Mouse (Mus musculus) kidney, postnatal 14 days (tissue): Measurements from ENCODE around the gene Rbm20.
"Not testable (repeated sequence)": the region's sequence is repeated elsewhere in the genome, so short reads cannot be mapped to it uniquely, and the experiment has no call there.

ENCODE experiments used
- DNase-seq: peaks from one replicate; pipeline ENCODE4 v3.0.0; 2022; ENCODE audit warnings: mixed read lengths

Gene Rbm20

DNA sequence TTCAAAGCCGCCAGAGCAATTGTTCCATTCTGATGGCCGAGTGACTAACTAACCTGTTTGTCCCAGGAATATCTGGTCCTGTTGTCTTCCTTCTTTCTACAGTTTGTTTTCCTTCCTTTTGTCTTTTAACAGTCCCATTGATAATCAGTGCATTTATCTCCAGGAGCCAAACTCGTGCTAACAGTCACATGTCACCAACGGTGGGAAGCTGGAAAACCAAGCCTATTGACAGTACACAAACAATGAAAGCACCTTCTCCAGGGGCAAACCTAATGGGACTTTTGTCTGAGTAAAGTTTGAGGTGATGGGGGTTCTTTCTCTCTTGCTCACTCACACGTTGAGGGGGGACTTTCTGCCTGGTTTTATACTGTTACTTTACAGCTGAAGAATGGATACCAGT, 213.2 kb downstream of the Rbm20 start:
- DNase-seq, result no peak

- peak; percentile 38 for DNase-seq
Observed at GRCm38 (mm10) chr19:53890781-53891251, 213.7 kb downstream of the Rbm20 start.

DNA sequence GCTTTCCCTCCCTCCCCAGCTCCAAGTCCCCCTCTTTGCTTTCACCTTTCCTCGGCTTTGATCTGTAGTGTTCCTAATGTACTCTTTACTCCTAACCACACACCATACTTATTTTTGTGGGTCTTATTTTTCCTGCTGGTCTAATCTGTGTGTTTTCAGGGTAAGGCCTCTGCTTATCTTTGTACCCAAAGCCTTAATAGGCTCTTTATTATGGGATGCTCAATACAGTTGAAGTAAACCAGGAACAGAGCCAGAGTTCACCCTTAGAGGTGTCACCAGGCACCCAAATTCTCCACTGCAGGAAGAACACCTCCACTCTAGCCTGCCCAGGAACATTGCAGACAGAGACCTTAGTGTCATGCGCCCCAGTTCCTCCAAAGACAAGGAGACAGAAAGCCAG, 214.5 kb downstream of the Rbm20 start:
- no peak for DNase-seq

DNA sequence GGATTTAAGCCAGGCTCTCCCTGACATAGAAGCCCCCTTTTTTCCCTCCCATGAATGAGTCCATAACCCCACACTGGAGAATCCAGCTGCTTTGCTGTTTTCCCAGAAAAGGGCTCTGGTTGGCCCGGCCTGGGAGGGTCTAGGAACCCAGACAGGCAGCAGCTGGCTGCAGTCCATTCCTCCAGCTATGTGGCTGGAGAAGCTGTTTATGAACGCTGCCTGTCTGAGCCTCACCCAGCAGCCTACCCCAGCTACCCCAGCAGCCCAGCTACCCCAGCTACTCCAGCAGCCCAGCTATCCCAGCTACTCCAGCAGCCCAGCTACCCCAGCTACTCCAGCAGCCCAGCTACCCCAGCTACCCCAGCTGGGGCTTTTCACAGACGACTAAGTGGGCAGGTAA, 215.0 kb downstream of the Rbm20 start, which contains the start of gene Pdcd4:
TSS of gene Pdcd4 (plus strand) at position 171 of the 400 bp plus-strand sequence.
- DNase-seq, result peak; percentile 48

DNA sequence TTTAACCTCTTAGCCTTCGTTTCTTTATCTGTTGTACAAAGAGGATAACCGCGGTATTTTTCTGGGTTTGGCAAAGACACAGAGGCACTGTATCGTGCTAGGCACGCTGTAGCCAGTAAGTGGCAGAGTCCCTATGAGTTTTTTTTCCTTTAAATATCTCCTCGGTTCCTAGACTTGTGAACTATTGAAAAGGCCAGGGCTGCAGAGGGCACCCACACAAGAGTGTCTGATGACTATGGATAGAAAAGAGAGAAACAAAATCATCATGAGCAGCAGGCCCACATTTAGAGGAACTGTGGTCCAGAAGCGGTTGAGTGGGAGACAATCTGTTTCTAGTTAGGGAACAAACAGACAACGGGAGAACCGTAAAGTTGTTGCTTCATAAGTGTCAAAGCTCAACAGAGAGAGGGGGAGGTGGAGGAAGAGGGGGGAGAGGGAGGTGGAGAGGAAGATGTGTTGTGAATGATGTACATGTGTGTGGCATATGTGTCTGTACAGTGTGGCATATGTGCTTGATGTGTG, 215.8 kb downstream of the Rbm20 start:
- no peak for DNase-seq

DNA sequence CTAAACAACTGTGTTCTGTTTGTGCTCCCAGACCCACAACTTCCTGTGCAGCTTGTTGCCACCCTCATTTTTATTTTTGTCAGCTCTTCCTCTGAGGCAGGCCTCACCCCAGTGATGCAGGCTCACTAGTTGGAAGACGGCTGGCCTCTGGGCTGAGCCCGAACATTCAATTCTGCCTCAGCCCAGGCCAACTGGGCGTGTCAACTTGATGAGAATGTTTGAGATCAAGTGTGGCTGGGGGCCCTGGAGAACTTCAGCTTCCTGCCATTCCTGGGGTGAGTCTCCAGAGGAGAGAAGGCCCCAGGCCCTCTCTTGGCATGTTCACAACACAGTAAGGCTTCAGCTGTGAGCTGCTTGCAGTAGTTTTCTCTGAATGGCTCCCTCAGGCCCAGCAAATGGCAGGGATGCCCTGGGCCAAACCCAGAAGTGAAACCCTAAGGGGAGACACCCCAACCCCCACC, 216.6 kb downstream of the Rbm20 start:
- peak; percentile 40 for DNase-seq

DNA sequence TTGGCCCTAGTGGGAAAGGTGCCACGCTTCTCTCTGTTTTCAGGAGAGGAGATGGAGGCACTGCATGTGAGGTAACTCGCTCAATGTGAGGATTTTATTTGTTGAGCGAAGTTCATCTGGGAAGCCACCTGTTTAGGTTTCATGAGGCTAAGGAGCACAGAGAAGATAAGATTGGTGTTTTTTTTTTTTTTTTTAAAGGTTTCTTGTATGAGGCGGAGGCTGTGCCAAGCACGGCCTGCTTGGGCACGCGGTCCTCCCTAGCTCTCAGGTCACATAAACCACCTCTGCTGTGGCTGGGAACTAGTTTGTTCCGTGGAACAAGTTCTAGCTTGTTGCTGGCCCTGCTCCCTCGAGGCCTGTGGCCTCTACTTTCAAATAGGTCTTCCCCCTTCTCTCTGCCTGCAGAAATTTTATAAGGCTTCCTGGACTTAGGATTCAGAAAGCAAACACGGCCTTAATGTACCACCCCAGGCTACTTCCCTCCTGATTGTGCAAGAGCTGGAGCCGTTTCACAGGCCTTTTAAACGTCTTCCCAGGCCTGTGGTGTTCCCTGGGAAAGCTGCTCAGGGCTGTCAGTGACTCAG, 217.5 kb downstream of the Rbm20 start:
- peak; percentile 34 for DNase-seq

DNA sequence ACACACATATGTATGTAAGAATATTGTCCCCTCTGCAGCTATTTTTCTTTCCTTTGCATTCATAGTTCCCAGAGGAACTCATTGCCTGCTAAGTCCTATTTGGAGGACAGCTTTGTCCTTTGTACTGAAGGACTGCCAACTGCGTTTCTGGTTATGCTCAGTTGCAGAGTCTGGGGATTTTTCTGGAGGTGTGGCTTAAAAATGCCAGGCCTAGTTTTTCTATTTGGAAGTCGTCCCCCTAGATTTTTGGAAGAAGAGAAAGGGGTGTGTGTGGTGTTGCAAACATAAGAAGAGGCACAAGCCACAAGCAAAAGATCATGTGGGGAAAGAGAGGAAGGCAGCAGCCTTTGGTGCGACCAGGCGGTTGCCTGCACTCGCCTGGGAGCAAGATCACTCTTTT, 220.9 kb downstream of the Rbm20 start:
- DNase-seq, result no peak

DNA sequence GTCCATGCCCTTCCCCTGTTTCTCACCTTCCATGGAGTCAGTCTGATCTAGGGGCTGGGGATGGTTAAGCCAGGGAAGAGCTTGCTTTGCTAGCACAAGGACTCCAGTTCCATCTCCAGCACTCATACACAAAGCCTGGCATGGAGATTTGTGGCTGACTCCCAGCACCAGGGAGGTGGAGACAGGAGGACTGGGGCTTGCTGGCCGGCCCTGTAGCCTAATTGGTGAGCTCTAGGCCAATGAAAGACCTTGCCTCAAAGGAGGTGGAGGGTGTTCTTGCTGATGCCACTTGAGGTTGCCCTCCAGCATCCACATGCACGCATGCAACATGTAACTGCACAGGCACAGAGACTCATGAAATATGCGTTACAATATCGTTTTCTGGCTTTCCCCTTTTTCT, 221.4 kb downstream of the Rbm20 start:
- no peak for DNase-seq

DNA sequence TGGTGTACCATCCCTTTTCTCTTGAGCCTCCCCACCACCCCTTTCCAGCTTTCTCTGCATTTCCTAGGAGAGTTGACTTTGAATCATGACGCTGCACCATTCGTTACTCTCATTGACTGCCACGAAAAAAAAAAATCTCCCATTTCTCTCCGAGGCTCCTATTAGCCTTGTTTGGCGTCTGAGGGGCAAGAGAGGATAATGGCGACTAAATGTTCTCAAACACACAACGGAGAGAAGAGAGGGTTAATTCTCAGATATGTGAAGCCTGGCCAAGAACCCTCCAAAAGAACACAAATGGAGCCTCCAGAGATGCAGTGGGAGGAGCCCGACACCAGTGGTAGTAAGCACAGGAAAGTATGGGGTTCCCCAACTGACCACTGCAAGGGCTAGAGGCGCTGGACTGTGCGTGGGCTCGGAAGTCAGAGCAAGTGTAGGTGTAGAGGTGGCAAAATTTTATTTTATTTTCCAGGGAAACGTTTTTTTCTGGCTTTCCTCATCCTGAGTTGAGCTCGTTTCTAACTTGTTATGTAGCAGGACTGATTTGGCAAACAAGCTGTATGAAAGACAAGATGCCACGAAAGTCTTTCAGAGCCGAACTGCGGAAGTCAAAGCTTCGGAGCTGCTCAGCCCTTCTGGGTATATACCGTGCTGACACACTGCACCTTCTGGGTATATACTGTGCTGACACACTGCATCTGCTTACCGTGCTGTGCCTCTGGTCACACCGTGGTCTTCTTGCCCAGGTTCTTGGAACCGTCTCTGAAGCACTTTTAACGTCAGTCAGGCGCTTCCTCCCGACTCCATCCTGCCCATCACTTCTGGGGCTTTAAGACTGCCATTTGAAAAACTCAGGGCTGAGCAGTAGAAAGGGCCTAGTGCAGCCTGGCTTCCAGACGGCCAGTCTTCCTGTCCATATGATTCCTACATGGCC, 222.1 kb downstream of the Rbm20 start:
- no peak for DNase-seq

DNA sequence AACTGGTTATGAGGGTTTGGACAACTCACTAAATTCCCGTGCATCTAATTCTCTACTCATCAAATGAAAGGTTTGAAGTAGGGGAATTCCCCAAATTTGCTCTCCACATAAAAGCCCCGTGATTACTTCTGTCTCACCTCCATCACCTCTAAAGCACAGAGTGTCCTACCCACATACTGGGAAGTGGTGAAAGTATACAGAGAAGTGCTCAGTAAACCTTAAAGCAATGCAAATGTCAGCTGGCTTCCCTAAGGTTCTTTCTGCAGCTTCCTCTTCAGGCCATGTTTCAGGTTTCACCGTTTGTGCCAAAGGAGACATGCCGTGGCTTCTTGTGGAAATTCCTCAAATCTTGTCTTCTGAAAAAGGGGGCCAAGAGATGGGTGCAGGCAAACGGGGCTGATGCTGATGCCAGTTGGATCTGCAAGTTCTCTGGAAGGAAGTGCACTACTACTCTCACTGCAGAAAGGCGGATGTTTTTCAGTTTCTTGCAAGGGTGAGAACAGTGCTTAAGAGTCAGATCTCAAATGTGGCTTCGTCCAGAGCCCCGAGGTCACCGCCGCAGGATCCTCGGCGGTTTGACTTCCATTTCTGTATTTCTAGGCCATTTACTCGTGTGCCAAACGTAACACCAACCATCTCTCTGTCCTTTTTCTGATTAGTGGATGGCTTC, 223.0 kb downstream of the Rbm20 start:
- DNase-seq, result no peak

DNA sequence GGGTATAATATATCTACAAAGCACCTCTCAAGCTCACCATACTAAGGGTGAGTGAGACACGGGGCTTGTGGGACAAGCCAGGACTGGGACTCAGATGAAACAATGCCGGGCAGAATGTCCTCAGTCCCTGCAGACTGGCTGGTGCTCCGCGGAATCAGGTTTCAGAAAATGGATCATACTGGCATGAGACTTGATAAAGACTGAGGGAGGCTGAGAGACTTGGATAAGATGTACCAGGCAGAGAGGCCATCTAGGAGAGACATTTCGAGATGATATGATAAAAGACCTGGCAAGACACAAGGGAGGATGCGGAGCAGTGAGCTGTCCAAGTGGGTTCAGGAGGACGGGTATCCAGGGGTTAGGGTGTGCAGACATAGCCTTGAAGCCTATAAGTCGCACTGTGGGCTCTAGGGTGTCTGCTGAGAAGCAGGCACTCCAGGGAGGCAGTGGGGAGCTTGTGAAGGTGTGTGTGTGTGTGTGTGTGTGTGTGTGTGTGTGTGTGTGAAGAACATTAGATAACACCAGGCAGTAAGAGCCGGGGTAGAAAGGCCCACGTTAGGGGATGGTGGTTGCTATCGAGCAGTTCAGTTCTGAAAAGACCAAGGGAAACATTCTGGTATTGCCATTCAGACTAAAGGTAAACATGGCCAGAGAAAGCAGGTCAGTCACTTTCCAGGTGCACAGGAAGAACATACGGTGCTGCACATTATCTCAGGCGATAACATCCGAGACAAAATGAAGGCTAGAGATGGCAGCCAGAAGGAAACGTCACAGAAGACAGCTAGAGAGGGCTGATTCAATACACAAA, 225.0 kb downstream of the Rbm20 start:
- no peak for DNase-seq

DNA sequence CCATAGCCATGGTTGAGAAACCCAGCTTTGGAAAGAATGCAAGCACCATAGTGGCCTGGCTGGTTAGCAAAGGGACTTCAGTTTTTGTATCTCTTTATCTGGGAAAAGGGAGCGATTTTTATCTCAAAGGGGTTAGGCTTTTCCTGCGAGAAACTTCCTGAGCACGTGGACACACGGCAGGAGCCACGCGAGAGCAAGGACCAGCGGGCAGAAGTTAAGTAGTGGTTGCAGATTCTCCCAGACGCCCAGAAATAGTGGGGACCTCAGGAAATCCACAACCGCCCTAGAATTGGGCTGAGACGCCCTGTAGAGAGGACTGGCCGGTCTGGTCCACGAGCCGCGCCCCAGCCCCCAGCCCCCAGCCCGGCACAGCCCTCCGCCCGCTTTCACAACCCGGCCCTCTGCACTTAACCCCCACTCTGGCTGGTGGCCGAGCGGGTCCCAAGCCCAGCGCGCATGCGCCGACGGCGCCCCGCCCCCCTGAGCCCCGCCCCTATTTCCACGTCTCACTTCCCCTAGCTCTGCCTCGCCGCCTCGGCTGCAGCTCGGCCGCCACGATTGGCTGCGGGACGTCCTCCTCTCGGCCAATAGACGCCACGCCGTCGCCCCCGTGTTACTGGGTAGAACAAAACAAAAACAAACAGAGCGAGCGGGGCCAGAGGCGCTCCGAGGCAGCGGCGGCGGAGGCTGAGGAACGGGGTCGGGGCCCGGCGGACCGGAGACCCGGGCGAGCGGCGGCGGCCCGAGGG, 225.8 kb downstream of the Rbm20 start:
- peak; percentile 98 for DNase-seq

GRCm38 (mm10) chr19:53903507-53904321, 226.6 kb downstream of the Rbm20 start:
- peak; percentile 66 for DNase-seq

GRCm38 (mm10) chr19:53904833-53905480, 227.9 kb downstream of the Rbm20 start:
- DNase-seq, result no peak

GRCm38 (mm10) chr19:53906033-53906702, 229.1 kb downstream of the Rbm20 start:
- peak; percentile 46 for DNase-seq

DNA sequence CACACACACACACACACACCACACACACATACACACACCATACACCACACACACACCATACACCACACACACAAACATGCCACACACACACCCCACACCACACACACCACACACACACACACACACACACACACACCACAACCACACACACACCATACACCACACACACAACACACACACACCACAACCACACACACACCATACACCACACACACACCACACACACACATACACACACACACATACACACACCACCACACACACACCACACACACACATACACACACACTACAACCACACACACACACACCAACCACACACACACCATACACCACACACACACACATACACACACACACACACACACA, 229.6 kb downstream of the Rbm20 start:
- DNase-seq, result not testable (repeated sequence)

DNA sequence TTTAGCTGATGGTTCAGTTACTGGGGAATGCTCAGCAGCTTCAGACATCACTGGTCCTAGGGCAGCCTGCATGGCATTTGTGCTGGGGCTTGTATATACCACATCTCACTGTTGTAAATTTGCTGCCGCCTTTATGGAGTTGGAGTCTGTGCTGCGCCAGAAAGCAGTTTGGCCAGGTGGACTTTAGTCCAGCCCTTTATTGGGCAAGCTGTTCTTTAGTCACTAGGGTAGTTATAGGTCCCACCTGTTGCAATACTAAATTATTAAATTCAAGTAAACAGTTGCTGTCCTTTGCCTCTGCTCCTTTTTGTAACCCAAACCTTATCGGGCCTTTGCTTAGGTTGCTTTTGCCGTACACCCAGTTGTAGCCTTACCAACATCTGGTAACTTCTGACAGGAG, 237.8 kb downstream of the Rbm20 start:
- no peak for DNase-seq
